20 mouse cellular contexts compared by ENCODE assay signal in genomic region chr5:67093991-67094390, GRCm38 (mm10). TPM values are rescaled to one million over a fixed set of nuclear protein-coding genes. Genes with fewer than 3 reads are reported as not detected.
"Had no signal": no experiment of that assay in that cellular context is flagged by ENCODE, and none has a peak within 500 bp of the region (broad histone marks: within the 10 kb centered on the region; RNA-seq: fewer than 3 reads in every experiment).

No protein-coding gene starts in this region.

- H3K9ac ChIP-seq: limb, embryonic 13.5 days; liver, embryonic 12.5 days; liver, embryonic 15.5 days; lung, embryonic 15.5 days; midbrain, embryonic 15.5 days; neural tube, embryonic 12.5 days; neural tube, embryonic 15.5 days had no signal

- ATAC-seq: liver, embryonic 12.5 days; midbrain, embryonic 15.5 days had no signal

- DNase-seq: kidney, adult 9 months; kidney, postnatal 14 days; kidney, postnatal 4 days; liver; lung, adult 18-20 months; lung, postnatal 10 days; lung, postnatal 36 days; thymus, postnatal 25 days had no signal

- H3K27ac ChIP-seq: limb, embryonic 10.5 days; limb, embryonic 13.5 days; liver, embryonic 12.5 days; liver, embryonic 15.5 days; lung, embryonic 15.5 days; midbrain, embryonic 10.5 days; midbrain, embryonic 15.5 days; neural tube, embryonic 12.5 days; neural tube, embryonic 15.5 days had no signal

- H3K9me3 ChIP-seq: limb, embryonic 10.5 days; limb, embryonic 13.5 days; liver, embryonic 12.5 days; liver, embryonic 15.5 days; lung, embryonic 15.5 days; midbrain, embryonic 10.5 days; midbrain, embryonic 15.5 days; neural tube, embryonic 12.5 days; neural tube, embryonic 15.5 days had no signal

- H3K4me3 ChIP-seq: limb, embryonic 10.5 days; limb, embryonic 13.5 days; liver, embryonic 12.5 days; liver, embryonic 15.5 days; lung, embryonic 15.5 days; megakaryocyte, embryonic 14.5 days; midbrain, embryonic 10.5 days; midbrain, embryonic 15.5 days; neural tube, embryonic 12.5 days; neural tube, embryonic 15.5 days had no signal

- H3K4me2 ChIP-seq: limb, embryonic 13.5 days; liver, embryonic 12.5 days; liver, embryonic 15.5 days; lung, embryonic 15.5 days; midbrain, embryonic 15.5 days; neural tube, embryonic 12.5 days; neural tube, embryonic 15.5 days had no signal

- H3K36me3 ChIP-seq: limb, embryonic 10.5 days; limb, embryonic 13.5 days; liver, embryonic 12.5 days; liver, embryonic 15.5 days; lung, embryonic 15.5 days; midbrain, embryonic 10.5 days; midbrain, embryonic 15.5 days; neural tube, embryonic 12.5 days; neural tube, embryonic 15.5 days had no signal

RNA-seq across cellular contexts. Expression of gene Phox2b, which starts 5.1 kb away (rescaled TPM):
- polyA plus RNA-seq: spleen, adult 2 months; thymus, postnatal 0 days had no signal
